Mouse (Mus musculus) lung, postnatal 0 days (tissue): Measurements from ENCODE around the gene Dcaf4. TPM values are rescaled to one million over a fixed set of nuclear protein-coding genes. Genes with fewer than 3 reads are reported as not detected.

ENCODE experiments used
- ATAC-seq: fragments of 200-750 bp; cut with Nextera tagmentation; 2 replicates; pipeline ENCODE4 v1.8.0; 2017; ENCODE audit warnings: moderate library complexity
- DNase-seq: peaks from one replicate; pipeline ENCODE4 v3.0.0-alpha.2; 2016; ENCODE audit warnings: low spot score
- H3K27ac ChIP-seq: fragments of 300-500 bp; sonication (generic); 2 replicates; pipeline ENCODE4 v1.5.1; 2014; ENCODE audit warnings: antibody characterized with exemption, mild to moderate bottlenecking, low read length, mixed read lengths
- H3K27me3 ChIP-seq: fragments of 300-500 bp; sonication (generic); replicated peaks from 2 replicates; pipeline ENCODE4 v1.6.1; 2014; ENCODE audit warnings: low read length, mixed read lengths; ENCODE audit not compliant: insufficient read depth
- H3K36me3 ChIP-seq: fragments of 300-500 bp; sonication (generic); 2 replicates; pipeline ENCODE4 v1.6.1; 2014; ENCODE audit warnings: low read length, mixed read lengths; ENCODE audit not compliant: insufficient read depth
- H3K4me1 ChIP-seq: fragments of 300-500 bp; sonication (generic); 2 replicates; pipeline ENCODE4 v1.6.1; 2014; ENCODE audit warnings: antibody characterized with exemption, low read depth, low read length, mixed read lengths; ENCODE audit not compliant: insufficient read depth
- H3K4me2 ChIP-seq: fragments of 300-500 bp; sonication (generic); replicated peaks from 2 replicates; pipeline ENCODE4 v1.6.1; 2014; ENCODE audit warnings: low read depth, mild to moderate bottlenecking, low read length, moderate library complexity, mixed read lengths
- H3K4me3 ChIP-seq: fragments of 300-500 bp; sonication (generic); 2 replicates; pipeline ENCODE4 v1.5.1; 2014; ENCODE audit warnings: low read depth, low read length
- H3K9ac ChIP-seq: fragments of 300-500 bp; sonication (generic); replicated peaks from 2 replicates; pipeline ENCODE4 v1.6.1; 2014; ENCODE audit warnings: low read depth, mild to moderate bottlenecking
- H3K9me3 ChIP-seq: fragments of 300-500 bp; sonication (generic); 2 replicates; pipeline ENCODE4 v1.6.1; 2016; ENCODE audit warnings: low read length, mixed read lengths
- CTCF ChIP-seq: IDR thresholded peaks from 2 replicates; pipeline ENCODE4 v1.5.1; 2016; ENCODE audit warnings: antibody characterized with exemption, mild to moderate bottlenecking
- EP300 ChIP-seq: IDR thresholded peaks from 2 replicates; pipeline ENCODE4 v1.6.1; 2016; ENCODE audit warnings: antibody characterized with exemption, mild to moderate bottlenecking, control low read depth
- WGBS: fragments of 180-500 bp; shearing (Covaris S2); extraction: QIAGEN DNeasy Blood & Tissue Kit; methylation state at CpG from one replicate; pipeline ENCODE4 v1.1.7; 2014; 5-methylcytosine and 5-hydroxymethylcytosine counted together
- polyA plus RNA-seq: library from polyadenylated mRNA; unstranded; fragments of >200 nt; fragmentation: Nextera tagmentation; extraction: Ambion mirVana; gene quantifications from 2 replicates; pipeline ENCODE4 v1.2.1, GENCODE M21; 2015

Gene Dcaf4
- polyA plus RNA-seq, 1 experiment from 2014 or later: 10.4 TPM

DNA sequence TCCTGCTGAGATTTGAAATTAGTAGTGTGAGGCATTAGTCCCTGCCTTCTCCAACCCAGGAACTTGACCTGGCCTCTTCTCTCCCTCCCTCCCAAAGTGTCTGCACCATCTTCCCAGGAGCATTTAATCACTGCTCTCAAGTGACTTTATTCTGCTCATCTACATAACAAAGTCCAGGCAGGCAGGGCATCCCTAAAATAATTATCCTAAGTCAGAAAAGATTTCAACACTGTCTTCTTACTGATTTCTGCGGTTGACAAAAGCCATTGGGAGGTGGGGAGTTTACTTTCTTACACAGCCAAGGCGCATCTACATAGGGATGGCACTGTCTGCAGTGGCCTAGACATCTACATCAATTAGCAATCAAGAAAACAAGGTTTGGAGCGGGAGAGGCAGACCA is 49.6 kb downstream of the Dcaf4 start:
- Histone ChIP-seq H3K36me3 (peaks cover 45% of the 10 kb centered on the region), H3K9me3 (no peaks in the 10 kb centered on the region), H3K4me3 (no peak overlapping the region), H3K27ac (no peak overlapping the region), H3K9ac (no peak overlapping the region), H3K4me1 (no peaks in the 10 kb centered on the region), H3K27me3 (no peaks in the 10 kb centered on the region), H3K4me2 (no peak overlapping the region)
- ATAC-seq (no peak), DNase-seq (no peak)
- WGBS: 93% methylated on average over 3 of the region's 3 CpGs
- TF ChIP-seq CTCF (no peak), EP300 (no peak)

DNA sequence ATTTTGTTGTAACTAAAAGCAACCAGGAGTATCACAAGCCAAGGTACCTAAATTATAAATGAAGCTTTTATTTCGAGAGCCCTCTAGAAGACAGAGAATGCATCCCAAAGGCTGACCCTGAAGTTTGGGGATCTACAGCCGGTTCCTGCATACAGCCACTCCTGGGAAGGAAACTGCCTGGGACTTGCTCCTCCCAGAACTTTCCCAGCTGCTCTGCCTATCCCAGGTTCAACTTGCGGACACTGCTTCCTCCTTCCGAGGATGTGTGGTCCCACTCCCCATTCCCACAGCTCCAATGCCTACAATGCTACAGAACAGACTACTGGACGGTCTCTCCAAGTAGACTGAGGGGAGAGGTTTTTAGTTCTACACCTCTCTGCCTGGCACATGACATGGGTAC is 52.5 kb downstream of the Dcaf4 start:
- WGBS: 81% methylated on average over 5 of the region's 5 CpGs
- ATAC-seq (no peak), DNase-seq (no peak)
- no peak overlapping the region for H3K9ac ChIP-seq
- no peaks in the 10 kb centered on the region for H3K9me3 ChIP-seq
- TF ChIP-seq CTCF (no peak), EP300 (no peak)
- peaks cover 33% of the 10 kb centered on the region for H3K36me3 ChIP-seq
- H3K4me2 ChIP-seq: no peak overlapping the region
- no peaks in the 10 kb centered on the region for H3K4me1 ChIP-seq
- H3K27ac ChIP-seq: no peak overlapping the region
- no peak overlapping the region for H3K4me3 ChIP-seq
- H3K27me3 ChIP-seq: no peaks in the 10 kb centered on the region

DNA sequence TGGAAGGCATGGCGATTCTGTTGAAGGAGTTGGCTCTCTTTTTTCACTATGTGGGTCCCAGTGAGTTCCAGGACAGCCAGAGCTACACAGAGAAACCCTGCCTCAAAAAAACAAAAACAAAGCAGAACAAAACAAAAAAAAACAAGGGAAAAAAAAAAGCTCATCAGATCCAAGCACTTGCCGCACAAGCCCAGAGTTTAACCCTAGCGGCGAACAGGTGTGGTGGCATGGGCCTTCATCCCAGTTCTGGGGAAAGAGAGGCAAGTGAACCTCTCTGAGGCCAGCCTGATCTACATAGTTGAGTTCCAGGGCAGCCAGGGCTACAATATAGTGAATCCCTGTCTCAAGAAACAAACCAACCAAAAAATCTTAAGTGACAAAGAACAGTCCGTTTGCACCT is 57.2 kb downstream of the Dcaf4 start:
- H3K9me3 ChIP-seq: no peaks in the 10 kb centered on the region
- ATAC-seq (no peak), DNase-seq (no peak)
- no peak overlapping the region for H3K9ac ChIP-seq
- no peaks in the 10 kb centered on the region for H3K27me3 ChIP-seq
- H3K4me1 ChIP-seq: no peaks in the 10 kb centered on the region
- peaks cover 20% of the 10 kb centered on the region; the same call in 1 of the 2 replicates for H3K36me3 ChIP-seq
- no peak for TF ChIP-seq CTCF
- no peak for TF ChIP-seq EP300
- 95% methylated on average over 5 of the region's 5 CpGs for WGBS
- no peak overlapping the region for H3K4me2 ChIP-seq
- no peak overlapping the region for H3K27ac ChIP-seq
- no peak overlapping the region for H3K4me3 ChIP-seq

DNA sequence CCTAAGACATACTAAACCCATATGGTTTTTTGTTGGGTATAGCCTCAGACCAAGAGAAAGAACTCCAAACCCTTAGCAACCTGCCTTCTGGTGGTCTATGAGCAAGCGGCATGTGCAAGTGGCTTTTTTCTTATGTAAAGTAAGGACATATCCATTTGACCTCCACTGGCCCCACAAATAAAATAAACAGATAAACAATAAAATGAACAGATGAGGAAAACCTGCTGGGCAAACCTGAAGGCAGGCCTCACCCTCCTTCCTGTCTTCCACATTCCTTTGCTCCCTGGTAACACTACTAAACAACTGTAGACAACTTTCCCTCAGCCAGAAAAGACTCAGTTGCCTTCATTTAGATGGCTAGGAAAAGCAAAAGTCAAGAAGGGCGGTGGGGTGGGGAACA is 58.1 kb downstream of the Dcaf4 start:
- H3K36me3 ChIP-seq: peaks cover 14% of the 10 kb centered on the region; the same call in 1 of the 2 replicates
- ATAC-seq: no peak
- no peak overlapping the region for H3K9ac ChIP-seq
- no peak overlapping the region for H3K4me3 ChIP-seq
- DNase-seq: no peak
- TF ChIP-seq EP300 (no peak), CTCF (no peak)
- H3K4me1 ChIP-seq: no peaks in the 10 kb centered on the region
- H3K27ac ChIP-seq: no peak overlapping the region
- H3K9me3 ChIP-seq: no peaks in the 10 kb centered on the region
- 89% methylated on average over 2 of the region's 2 CpGs for WGBS
- no peak overlapping the region for H3K4me2 ChIP-seq
- no peaks in the 10 kb centered on the region for H3K27me3 ChIP-seq

DNA sequence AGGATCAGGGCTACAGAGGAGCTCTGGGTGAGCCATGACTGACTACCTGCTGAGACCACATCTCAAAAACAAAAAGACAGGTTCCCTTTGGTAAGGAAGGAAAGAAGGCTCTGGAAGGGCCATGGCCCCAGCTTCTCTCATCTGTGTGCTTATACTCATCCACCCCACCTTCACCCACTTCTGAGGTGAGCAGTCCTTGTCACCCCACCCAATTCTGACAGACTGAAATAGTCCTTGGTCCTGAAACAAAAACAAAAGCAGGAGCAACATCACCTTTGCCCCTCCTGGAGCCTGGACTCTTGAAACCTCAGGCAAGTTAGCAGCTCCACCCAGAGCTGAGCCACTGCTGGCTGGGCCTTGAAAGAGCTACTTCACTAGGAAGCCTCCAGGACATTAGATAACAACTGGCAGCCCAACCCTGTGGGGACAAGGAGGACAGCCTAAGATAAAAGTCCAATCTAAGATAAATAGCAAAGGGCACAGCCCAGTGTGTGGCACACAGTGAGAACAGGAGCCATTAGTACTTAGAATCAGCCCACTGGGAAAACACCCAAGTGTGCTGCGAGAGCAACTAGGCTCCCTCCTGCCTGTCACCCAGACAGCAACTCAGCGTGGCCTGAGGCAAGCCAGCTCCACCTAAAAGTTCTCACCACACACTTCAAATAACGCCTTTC is 58.8 kb downstream of the Dcaf4 start:
- Histone ChIP-seq H3K9me3 (no peaks in the 10 kb centered on the region), H3K4me2 (no peak overlapping the region), H3K36me3 (peaks cover 13% of the 10 kb centered on the region; the same call in 1 of the 2 replicates), H3K4me3 (no peak overlapping the region), H3K4me1 (no peaks in the 10 kb centered on the region), H3K9ac (no peak overlapping the region), H3K27ac (no peak overlapping the region), H3K27me3 (no peaks in the 10 kb centered on the region)
- WGBS: 35% methylated on average over 3 of the region's 3 CpGs
- ATAC-seq (peak; percentile 26; the same call in 1 of the 2 replicates), DNase-seq (no peak)
- TF ChIP-seq EP300 (no peak), CTCF (no peak)

DNA sequence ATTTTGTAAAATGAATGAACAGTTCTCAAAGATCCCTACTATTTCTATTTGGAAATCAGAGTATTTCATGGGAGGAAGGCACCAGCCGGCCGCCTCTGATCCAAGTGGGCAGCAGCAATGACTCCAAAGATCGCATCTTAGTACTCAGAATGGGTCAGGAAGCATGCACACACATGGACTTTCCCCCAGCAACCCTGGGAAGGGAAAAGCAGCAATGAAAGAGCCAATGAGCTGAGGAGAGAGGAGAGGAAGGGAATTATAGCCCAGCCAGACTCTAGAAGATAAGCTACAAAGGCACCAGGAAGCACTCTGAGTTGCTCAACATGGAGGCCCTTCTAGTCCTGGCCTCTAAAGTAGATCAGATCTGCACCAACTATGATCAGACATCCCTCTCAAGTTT is 60.0 kb downstream of the Dcaf4 start:
- H3K9me3 ChIP-seq: no peaks in the 10 kb centered on the region
- no peak overlapping the region for H3K4me3 ChIP-seq
- H3K27me3 ChIP-seq: no peaks in the 10 kb centered on the region
- 91% methylated on average over 3 of the region's 3 CpGs for WGBS
- TF ChIP-seq EP300: no peak
- no peak for ATAC-seq
- no peak for DNase-seq
- no peak overlapping the region for H3K27ac ChIP-seq
- no peaks in the 10 kb centered on the region for H3K4me1 ChIP-seq
- H3K36me3 ChIP-seq: peaks cover 5% of the 10 kb centered on the region; the same call in 1 of the 2 replicates
- no peak overlapping the region for H3K9ac ChIP-seq
- no peak overlapping the region for H3K4me2 ChIP-seq
